Mouse (Mus musculus) limb, embryonic 11.5 days (tissue): ENCODE results near the gene Acot4. TPM values are rescaled to one million over a fixed set of nuclear protein-coding genes. Genes with fewer than 3 reads are reported as not detected.

Source experiments
- ATAC-seq: fragments of 200-750 bp; cut with Nextera tagmentation; 2 replicates; pipeline ENCODE4 v1.8.0; 2017; ENCODE audit warnings: low read depth; ENCODE audit not compliant: insufficient number of reproducible peaks, low FRiP score, low TSS enrichment
- DNase-seq: peaks from one replicate; pipeline ENCODE4 v3.0.0-alpha.2; 2015; ENCODE audit warnings: low spot score
- H3K27ac ChIP-seq: fragments of 300-500 bp; sonication (generic); replicated peaks from 2 replicates; pipeline ENCODE4 v1.5.1; 2014; ENCODE audit warnings: low read depth, mild to moderate bottlenecking, low read length
- H3K27me3 ChIP-seq: fragments of 300-500 bp; sonication (generic); 2 replicates; pipeline ENCODE4 v1.6.1; 2014; ENCODE audit warnings: mild to moderate bottlenecking, low read length, mixed read lengths; ENCODE audit not compliant: control insufficient read depth, insufficient read depth
- H3K36me3 ChIP-seq: fragments of 300-500 bp; sonication (generic); 2 replicates; pipeline ENCODE4 v1.6.1; 2014; ENCODE audit warnings: mild to moderate bottlenecking, low read length, moderate library complexity, mixed read lengths; ENCODE audit not compliant: control insufficient read depth, insufficient read depth
- H3K4me1 ChIP-seq: fragments of 300-500 bp; sonication (generic); 2 replicates; pipeline ENCODE4 v1.6.1; 2014; ENCODE audit warnings: low read length, mixed read lengths; ENCODE audit not compliant: control insufficient read depth, insufficient read depth
- H3K4me2 ChIP-seq: fragments of 300-500 bp; sonication (generic); 2 replicates; pipeline ENCODE4 v1.6.1; 2014; ENCODE audit warnings: low read depth, mild to moderate bottlenecking, moderate library complexity; ENCODE audit not compliant: severe bottlenecking
- H3K4me3 ChIP-seq: fragments of 300-500 bp; sonication (generic); 2 replicates; pipeline ENCODE4 v1.5.1; 2014; ENCODE audit warnings: low read depth, low read length
- H3K9ac ChIP-seq: fragments of 300-500 bp; sonication (generic); 2 replicates; pipeline ENCODE4 v1.6.1; 2014; ENCODE audit warnings: mild to moderate bottlenecking, low read length
- H3K9me3 ChIP-seq: fragments of 300-500 bp; sonication (generic); 2 replicates; pipeline ENCODE4 v1.6.1; 2016; ENCODE audit warnings: low read length; ENCODE audit not compliant: control insufficient read depth
- WGBS: fragments of 180-500 bp; shearing (Covaris S2); extraction: QIAGEN DNeasy Blood & Tissue Kit; methylation state at CpG from one replicate; pipeline ENCODE4 v1.1.7; 2014; 5-methylcytosine and 5-hydroxymethylcytosine counted together
- polyA plus RNA-seq: library from polyadenylated mRNA; unstranded; fragments of >200 nt; fragmentation: Nextera tagmentation; extraction: Ambion mirVana; gene quantifications from 2 replicates; pipeline ENCODE4 v1.2.1, GENCODE M21; 2014

Acot4 gene
- polyA plus RNA-seq, 1 experiment from 2014 or later = 0.08 TPM

GRCm38 (mm10) chr12:84053679-84054391 lies 15.7 kb downstream of the Acot4 start:
- Histone ChIP-seq H3K9me3 (no peaks in the 10 kb centered on the region), H3K27me3 (peaks cover 10% of the 10 kb centered on the region), H3K27ac (no peak overlapping the region), H3K9ac (peak overlapping the region; percentile 18; the same call in 1 of the 2 replicates), H3K36me3 (no peaks in the 10 kb centered on the region), H3K4me1 (peaks cover 3% of the 10 kb centered on the region; the same call in 1 of the 2 replicates), H3K4me2 (peak overlapping the region; percentile 67), H3K4me3 (peak overlapping the region; percentile 39)
- 3% methylated on average over 35 of the region's 46 CpGs for WGBS
- ATAC-seq (no peak), DNase-seq (peak; percentile 59)

DNA sequence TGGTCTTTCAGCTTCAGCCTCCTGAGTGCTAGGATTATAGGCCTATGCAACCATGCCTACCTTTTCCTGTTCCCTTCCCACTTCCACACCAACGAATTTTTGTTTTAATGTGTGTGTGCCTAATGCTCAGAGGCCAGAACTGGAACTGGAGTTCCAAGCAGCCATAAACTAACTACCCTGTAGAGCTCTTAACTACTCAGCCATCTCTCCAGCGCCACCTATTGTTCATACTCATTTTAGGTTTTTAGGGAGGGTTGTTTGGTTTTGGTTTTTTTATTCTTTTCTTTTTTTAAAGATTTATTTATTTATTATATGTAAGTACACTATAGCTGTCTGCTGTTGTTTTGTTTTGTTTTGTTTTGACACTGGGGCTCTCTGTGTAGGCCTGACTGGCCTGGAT lies 22.8 kb downstream of the Acot4 start:
- 28% methylated on average over 2 of the region's 2 CpGs for WGBS
- no peak for DNase-seq

GRCm38 (mm10) chr12:84062336-84062735 lies 24.2 kb downstream of the Acot4 start:
- Histone ChIP-seq H3K27ac (no peak overlapping the region), H3K4me2 (no peak overlapping the region), H3K9me3 (no peaks in the 10 kb centered on the region), H3K4me3 (no peak overlapping the region), H3K9ac (no peak overlapping the region), H3K27me3 (no peaks in the 10 kb centered on the region), H3K4me1 (no peaks in the 10 kb centered on the region), H3K36me3 (no peaks in the 10 kb centered on the region)
- 92% methylated on average over 20 of the region's 20 CpGs for WGBS
- ATAC-seq = no peak
- DNase-seq = no peak

More for the DNA sequence above, 22.8 kb downstream of the Acot4 start:
- no peak overlapping the region for H3K27ac ChIP-seq
- H3K9ac ChIP-seq = no peak overlapping the region
- H3K9me3 ChIP-seq = no peaks in the 10 kb centered on the region
- H3K4me2 ChIP-seq = no peak overlapping the region
- H3K36me3 ChIP-seq = no peaks in the 10 kb centered on the region
- H3K4me3 ChIP-seq = no peak overlapping the region
- no peaks in the 10 kb centered on the region for H3K4me1 ChIP-seq
- no peak for ATAC-seq
- H3K27me3 ChIP-seq = no peaks in the 10 kb centered on the region

GRCm38 (mm10) chr12:84063228-84063627 lies 25.0 kb downstream of the Acot4 start:
- DNase-seq (no peak), ATAC-seq (no peak)
- H3K27me3 ChIP-seq = 0 out of 2 replicates have a peak, but pooled peaks cover under 1% of the 10 kb centered on the region
- no peaks in the 10 kb centered on the region for H3K9me3 ChIP-seq
- H3K4me3 ChIP-seq = no peak overlapping the region
- no peaks in the 10 kb centered on the region for H3K4me1 ChIP-seq
- H3K27ac ChIP-seq = no peak overlapping the region
- no peaks in the 10 kb centered on the region for H3K36me3 ChIP-seq
- no peak overlapping the region for H3K9ac ChIP-seq
- 71% methylated on average over 5 of the region's 5 CpGs for WGBS
- H3K4me2 ChIP-seq = no peak overlapping the region

DNA sequence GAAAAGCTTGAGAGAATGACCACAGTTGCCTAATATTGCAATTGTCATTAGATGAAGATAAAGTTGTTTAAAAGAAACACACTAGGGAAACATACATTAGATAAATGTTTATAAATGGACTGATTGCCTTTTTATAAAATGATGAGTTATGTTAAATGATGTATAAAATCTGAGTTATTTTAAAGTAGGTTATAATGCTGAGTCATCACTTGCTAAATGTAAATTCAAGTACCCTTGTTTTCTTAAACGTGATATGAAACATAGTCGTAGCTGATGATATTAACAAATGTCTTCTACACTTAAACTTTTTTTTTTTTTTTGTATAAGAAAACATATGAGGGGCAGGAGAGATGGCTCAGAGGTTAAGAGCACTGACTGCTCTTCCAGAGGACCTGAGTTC lies 25.7 kb downstream of the Acot4 start:
- Histone ChIP-seq H3K36me3 (no peaks in the 10 kb centered on the region), H3K9me3 (no peaks in the 10 kb centered on the region), H3K4me2 (no peak overlapping the region), H3K27ac (no peak overlapping the region), H3K27me3 (peaks cover 6% of the 10 kb centered on the region), H3K9ac (no peak overlapping the region), H3K4me1 (no peaks in the 10 kb centered on the region), H3K4me3 (no peak overlapping the region)
- DNase-seq (no peak), ATAC-seq (no peak)
- WGBS = 80% methylated on average over 2 of the region's 2 CpGs

DNA sequence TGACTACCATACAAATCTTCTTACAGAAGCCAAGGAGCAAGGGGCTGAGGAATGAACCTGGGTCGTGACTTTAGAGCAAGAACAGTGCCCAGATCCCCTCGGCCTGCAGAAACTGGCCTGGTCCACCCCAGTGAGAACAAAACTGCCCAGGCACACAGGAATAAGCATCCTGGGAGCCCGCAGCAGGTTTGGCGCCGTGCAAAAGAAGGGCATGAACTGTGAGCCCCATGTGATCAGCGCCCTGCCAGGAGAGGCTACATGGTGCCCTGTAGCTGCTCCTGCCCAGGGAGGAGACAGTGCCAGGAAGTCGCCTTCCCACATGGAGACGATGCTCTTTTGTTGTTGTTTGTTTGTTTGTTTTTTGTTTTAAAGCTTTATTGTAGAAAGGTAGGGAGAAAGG lies 26.4 kb downstream of the Acot4 start:
- H3K4me1 ChIP-seq = no peaks in the 10 kb centered on the region
- no peak overlapping the region for H3K27ac ChIP-seq
- DNase-seq (no peak), ATAC-seq (no peak)
- H3K27me3 ChIP-seq = peaks cover 12% of the 10 kb centered on the region
- H3K9me3 ChIP-seq = no peaks in the 10 kb centered on the region
- no peaks in the 10 kb centered on the region for H3K36me3 ChIP-seq
- 78% methylated on average over 8 of the region's 8 CpGs for WGBS
- no peak overlapping the region for H3K4me2 ChIP-seq
- no peak overlapping the region for H3K4me3 ChIP-seq
- no peak overlapping the region for H3K9ac ChIP-seq

GRCm38 (mm10) chr12:84067752-84068151 lies 29.6 kb downstream of the Acot4 start:
- Histone ChIP-seq H3K27me3 (peaks cover 14% of the 10 kb centered on the region), H3K4me2 (no peak overlapping the region), H3K4me1 (no peaks in the 10 kb centered on the region), H3K36me3 (no peaks in the 10 kb centered on the region), H3K9me3 (no peaks in the 10 kb centered on the region), H3K4me3 (no peak overlapping the region), H3K27ac (no peak overlapping the region), H3K9ac (no peak overlapping the region)
- no peak for DNase-seq
- 82% methylated on average over 4 of the region's 4 CpGs for WGBS
- ATAC-seq = no peak

DNA sequence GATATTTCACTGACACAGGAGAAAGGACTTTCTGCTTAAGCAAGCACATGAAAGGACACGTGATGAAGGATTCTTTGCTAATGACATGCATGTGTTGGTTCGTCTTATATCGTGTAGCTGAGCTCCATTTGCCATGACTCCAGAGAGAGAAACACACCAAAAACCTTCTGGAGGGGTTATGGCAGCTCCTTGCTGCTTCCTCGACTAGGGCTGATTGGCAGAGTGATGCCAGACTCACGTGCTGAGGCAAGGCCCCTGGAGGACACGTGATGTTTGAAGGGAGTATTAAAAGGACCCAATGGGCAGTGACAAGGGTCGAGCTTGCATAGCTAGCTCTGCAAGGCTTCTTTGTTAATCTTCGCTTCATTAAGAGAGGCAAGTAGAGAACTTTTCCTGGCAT lies 30.1 kb downstream of the Acot4 start:
- Histone ChIP-seq H3K9me3 (no peaks in the 10 kb centered on the region), H3K27me3 (peaks cover 14% of the 10 kb centered on the region), H3K9ac (no peak overlapping the region), H3K4me3 (no peak overlapping the region), H3K4me1 (no peaks in the 10 kb centered on the region), H3K36me3 (no peaks in the 10 kb centered on the region), H3K27ac (no peak overlapping the region), H3K4me2 (no peak overlapping the region)
- DNase-seq = no peak
- 63% methylated on average over 8 of the region's 8 CpGs for WGBS
- no peak for ATAC-seq

DNA sequence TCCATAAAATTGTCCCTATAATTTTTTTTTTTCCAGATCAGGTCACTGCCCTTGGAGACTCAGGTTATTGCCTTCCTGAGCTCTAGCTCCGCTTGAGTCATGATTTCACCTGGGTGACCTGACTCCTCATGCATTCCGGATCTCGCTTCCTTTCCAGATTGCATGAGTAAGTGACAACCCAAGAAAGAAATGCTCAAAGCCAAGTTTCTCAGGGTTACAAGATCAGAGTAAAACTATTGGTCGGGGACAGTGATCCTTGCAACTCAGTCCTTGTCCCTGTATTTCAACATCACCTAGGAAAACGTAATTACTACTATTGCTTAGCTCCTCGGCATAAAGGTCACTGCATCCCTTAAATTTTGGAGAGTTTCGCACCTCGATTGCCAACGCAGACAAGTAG lies 30.8 kb downstream of the Acot4 start, which contains the start of gene Acot5:
TSS of gene Acot5 (plus strand) at position 340 of the 400 bp plus-strand sequence.
- 53% methylated on average over 9 of the region's 9 CpGs for WGBS
- H3K27me3 ChIP-seq = peaks cover 14% of the 10 kb centered on the region
- no peak for ATAC-seq

More for the DNA sequence above, 30.8 kb downstream of the Acot4 start, which contains the start of gene Acot5:
- Histone ChIP-seq H3K9me3 (no peaks in the 10 kb centered on the region), H3K4me3 (peak within 1 kb of the TSS; percentile 34), H3K4me1 (no peaks in the 10 kb centered on the region), H3K9ac (0 out of 2 replicates have a peak within 1 kb of the TSS, but pooled peaks have one; percentile 30), H3K27ac (no peak within 1 kb of the TSS), H3K4me2 (peak within 1 kb of the TSS; percentile 58), H3K36me3 (no peaks in the 10 kb centered on the region)
- DNase-seq = no peak
